Mouse (Mus musculus) thymus, adult 2 months (tissue): Measurements from ENCODE around the gene Palld. TPM values are rescaled to one million over a fixed set of nuclear protein-coding genes. Genes with fewer than 3 reads are reported as not detected.
A peak's percentile ranks its signal among the peaks of the same experiment; 100 is the strongest.

Source experiments
- DNase-seq: peaks from one replicate; pipeline ENCODE4 v3.0.0; 2021
- H3K27ac ChIP-seq: fragments of 200-500 bp; 2 replicates; pipeline ENCODE4 v1.5.1; 2012; ENCODE audit warnings: low read length, control low read depth; ENCODE audit not compliant: control insufficient read depth, insufficient read depth
- H3K27me3 ChIP-seq: fragments of 200-500 bp; 2 replicates; pipeline ENCODE4 v1.6.1; 2012; ENCODE audit warnings: mild to moderate bottlenecking, low read length, moderate library complexity, mixed read lengths; ENCODE audit not compliant: control insufficient read depth, insufficient read depth
- H3K36me3 ChIP-seq: fragments of 200-500 bp; 2 replicates; pipeline ENCODE4 v1.6.1; 2012; ENCODE audit warnings: mild to moderate bottlenecking, low read length, moderate library complexity; ENCODE audit not compliant: control insufficient read depth, insufficient read depth
- H3K4me1 ChIP-seq: fragments of 200-500 bp; replicated peaks from 2 replicates; pipeline ENCODE4 v1.6.1; 2012; ENCODE audit warnings: low read length; ENCODE audit not compliant: control insufficient read depth, insufficient read depth
- H3K4me3 ChIP-seq: fragments of 200-500 bp; 2 replicates; pipeline ENCODE4 v1.5.1; 2012; ENCODE audit warnings: mild to moderate bottlenecking, low read length, control low read depth, moderate library complexity; ENCODE audit not compliant: control insufficient read depth, insufficient read depth
- CTCF ChIP-seq: fragments of 200-500 bp; IDR thresholded peaks from 2 replicates; pipeline ENCODE4 v1.5.1; 2012; ENCODE audit warnings: mild to moderate bottlenecking, control low read depth, low read length, moderate library complexity, borderline replicate concordance; ENCODE audit not compliant: control insufficient read depth, poor library complexity, insufficient read depth; ENCODE audit errors: extremely low read depth
- POLR2A ChIP-seq: fragments of 200-500 bp; IDR thresholded peaks from 2 replicates; pipeline ENCODE4 v1.6.1; 2012; ENCODE audit warnings: mild to moderate bottlenecking, low read length, control low read depth, moderate library complexity; ENCODE audit not compliant: control insufficient read depth, poor library complexity, insufficient read depth; ENCODE audit errors: extremely low read depth
- WGBS: fragments of 180-500 bp; shearing (Covaris S2); methylation state at CpG from one replicate; pipeline ENCODE4 v1.1.7; 2018; 5-methylcytosine and 5-hydroxymethylcytosine counted together
- polyA plus RNA-seq: library from polyadenylated mRNA; depleted of rRNA; stranded (reverse); fragments of >200 nt; gene quantifications from 2 replicates; pipeline ENCODE4 v1.2.3, GENCODE M21; 2012

Palld gene
- polyA plus RNA-seq, 1 experiment: 10.6 TPM

DNA sequence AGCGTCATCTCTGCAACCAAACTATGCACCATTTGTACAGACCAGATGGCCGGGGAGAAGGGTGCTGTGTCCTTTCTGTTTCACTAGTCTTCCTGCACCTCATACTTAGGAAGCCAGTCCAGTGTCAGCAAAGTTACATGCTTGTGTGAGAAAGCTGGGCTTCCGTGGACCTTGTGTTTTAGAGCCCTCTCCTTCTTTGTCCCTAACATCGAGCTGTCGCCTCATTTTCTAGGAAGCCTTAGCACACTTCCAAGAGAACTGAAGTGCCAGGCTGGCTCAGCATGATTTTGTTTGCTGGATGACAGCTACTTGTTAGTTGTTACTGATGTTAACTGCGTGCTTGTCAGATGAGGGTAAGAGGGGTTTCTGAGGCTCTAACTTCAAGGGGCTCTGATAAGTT is 329.8 kb downstream of the Palld start:
- no peaks in the 10 kb centered on the region for H3K27me3 ChIP-seq
- H3K36me3 ChIP-seq: no peaks in the 10 kb centered on the region
- H3K4me3 ChIP-seq: no peak overlapping the region
- 95% methylated on average over 6 of the region's 6 CpGs for WGBS
- no peaks in the 10 kb centered on the region for H3K4me1 ChIP-seq
- DNase-seq: no peak
- no peak for TF ChIP-seq CTCF
- TF ChIP-seq POLR2A: no peak
- no peak overlapping the region for H3K27ac ChIP-seq

DNA sequence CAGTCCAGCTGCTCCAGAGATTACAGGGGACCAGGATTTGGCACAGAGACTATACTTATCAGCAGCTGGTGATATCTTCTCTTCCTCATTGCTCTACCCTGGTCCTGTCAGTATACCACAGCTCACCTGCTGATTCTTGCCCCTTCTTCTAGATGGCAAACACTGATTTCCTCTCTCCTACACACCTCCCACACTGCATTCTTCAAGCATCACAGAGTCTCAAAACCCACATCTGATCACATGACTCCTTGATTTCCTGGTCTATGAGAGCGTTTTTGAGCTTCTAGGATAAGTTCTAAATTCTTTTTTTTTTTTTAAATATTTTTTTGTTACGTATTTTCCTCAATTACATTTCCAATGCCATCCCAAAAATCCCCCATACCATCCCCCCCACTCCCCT is 331.9 kb downstream of the Palld start:
- no peak overlapping the region for H3K4me3 ChIP-seq
- no peak overlapping the region for H3K27ac ChIP-seq
- WGBS: 47% methylated on average over 2 of the region's 2 CpGs
- no peaks in the 10 kb centered on the region for H3K27me3 ChIP-seq
- no peak for TF ChIP-seq POLR2A
- no peak for TF ChIP-seq CTCF
- peak; percentile 9 for DNase-seq
- H3K36me3 ChIP-seq: no peaks in the 10 kb centered on the region
- H3K4me1 ChIP-seq: no peaks in the 10 kb centered on the region

DNA sequence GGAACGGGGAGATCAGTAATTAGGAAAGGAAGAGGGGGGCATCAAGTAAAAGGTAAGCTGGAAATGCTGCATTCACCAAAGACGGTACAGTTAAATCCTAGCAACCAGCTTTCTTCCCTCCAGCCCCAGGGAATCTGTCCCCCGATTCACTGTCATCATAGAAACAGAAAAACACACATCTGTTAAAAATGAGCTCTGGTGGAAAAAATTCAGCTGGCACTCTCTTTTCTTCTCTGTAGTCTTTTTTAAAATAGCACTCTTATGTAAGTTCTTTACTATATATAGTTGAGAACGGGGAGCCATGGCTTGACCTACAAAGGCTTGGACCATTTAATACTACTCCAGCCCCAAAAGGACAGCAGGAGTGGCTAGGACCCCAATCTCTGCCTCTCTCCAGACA is 332.8 kb downstream of the Palld start:
- Histone ChIP-seq H3K36me3 (no peaks in the 10 kb centered on the region), H3K4me1 (no peaks in the 10 kb centered on the region), H3K27me3 (no peaks in the 10 kb centered on the region), H3K27ac (no peak overlapping the region), H3K4me3 (no peak overlapping the region)
- no peak for TF ChIP-seq POLR2A
- no peak for TF ChIP-seq CTCF
- WGBS: 95% methylated on average over 4 of the region's 4 CpGs
- no peak for DNase-seq

GRCm38 (mm10) chr8:61569211-61569610 is 333.3 kb downstream of the Palld start:
- Histone ChIP-seq H3K27me3 (no peaks in the 10 kb centered on the region), H3K36me3 (no peaks in the 10 kb centered on the region), H3K4me1 (no peaks in the 10 kb centered on the region), H3K4me3 (no peak overlapping the region), H3K27ac (no peak overlapping the region)
- no peak for DNase-seq
- no peak for TF ChIP-seq CTCF
- TF ChIP-seq POLR2A: no peak

DNA sequence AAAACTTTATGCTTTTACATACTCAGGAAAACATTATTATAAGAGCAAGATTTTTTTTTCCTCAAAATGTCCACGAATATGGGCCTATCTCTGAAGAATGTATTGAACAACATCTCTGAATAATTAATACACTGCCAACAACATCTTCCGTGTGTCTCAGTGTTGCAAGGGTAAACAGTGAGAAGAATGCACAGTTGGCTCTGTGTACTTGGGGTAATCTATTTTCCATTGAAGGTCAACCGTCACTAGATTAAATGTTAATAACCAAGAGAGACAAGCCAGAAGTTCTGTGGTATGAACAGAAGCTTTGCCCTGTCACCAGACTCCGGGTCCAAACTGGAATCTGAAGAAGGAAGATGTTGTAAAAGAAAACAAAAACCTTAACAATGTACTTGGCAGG is 339.1 kb downstream of the Palld start:
- no peak for DNase-seq

GRCm38 (mm10) chr8:61562626-61563025 is 339.9 kb downstream of the Palld start:
- WGBS: 82% methylated on average over 4 of the region's 4 CpGs
- Histone ChIP-seq H3K4me1 (no peaks in the 10 kb centered on the region), H3K4me3 (no peak overlapping the region), H3K36me3 (no peaks in the 10 kb centered on the region), H3K27me3 (no peaks in the 10 kb centered on the region), H3K27ac (no peak overlapping the region)
- no peak for TF ChIP-seq CTCF
- TF ChIP-seq POLR2A: no peak
- DNase-seq: no peak

More for the DNA sequence above, 339.1 kb downstream of the Palld start:
- 92% methylated on average over 4 of the region's 4 CpGs for WGBS
- Histone ChIP-seq H3K27ac (no peak overlapping the region), H3K36me3 (no peaks in the 10 kb centered on the region), H3K4me1 (no peaks in the 10 kb centered on the region), H3K4me3 (no peak overlapping the region), H3K27me3 (no peaks in the 10 kb centered on the region)
- TF ChIP-seq CTCF (no peak), POLR2A (no peak)

GRCm38 (mm10) chr8:61561220-61561619 is 341.3 kb downstream of the Palld start:
- TF ChIP-seq CTCF (no peak), POLR2A (no peak)
- DNase-seq: no peak
- Histone ChIP-seq H3K4me1 (no peaks in the 10 kb centered on the region), H3K4me3 (no peak overlapping the region), H3K36me3 (no peaks in the 10 kb centered on the region), H3K27me3 (no peaks in the 10 kb centered on the region), H3K27ac (no peak overlapping the region)
- WGBS: 95% methylated on average over 5 of the region's 5 CpGs
